Mouse (Mus musculus): ENCODE data around the gene Jph2. TPM values are rescaled to one million over a fixed set of nuclear protein-coding genes. Genes with fewer than 3 reads are reported as not detected.

The Jph2 gene
- total RNA-seq, 1 experiment from 2014 or later: 2.7 TPM

- DNase-seq: no peak
Measured at GRCm38 (mm10) chr2:163360858-163361623, 36.8 kb downstream of the Jph2 start.

- DNase-seq: no peak
Measured at GRCm38 (mm10) chr2:163359253-163359652, 38.5 kb downstream of the Jph2 start.

GRCm38 (mm10) chr2:163358662-163359061 is 39.1 kb downstream of the Jph2 start:
- DNase-seq: no peak

GRCm38 (mm10) chr2:163356113-163356840 is 41.5 kb downstream of the Jph2 start:
- DNase-seq: no peak

GRCm38 (mm10) chr2:163355666-163356065 is 42.1 kb downstream of the Jph2 start:
- no peak for DNase-seq

- no peak for DNase-seq
Measured at GRCm38 (mm10) chr2:163353731-163354130, 44.1 kb downstream of the Jph2 start.

- DNase-seq: no peak
Measured at GRCm38 (mm10) chr2:163350443-163350842, 47.4 kb downstream of the Jph2 start.

GRCm38 (mm10) chr2:163349411-163349810 is 48.4 kb downstream of the Jph2 start:
- DNase-seq: no peak

- no peak for DNase-seq
Measured at GRCm38 (mm10) chr2:163348677-163349076, 49.1 kb downstream of the Jph2 start.

- no peak for DNase-seq
Measured at GRCm38 (mm10) chr2:163347517-163348184, 50.1 kb downstream of the Jph2 start.

- DNase-seq: no peak
Measured at GRCm38 (mm10) chr2:163346497-163346896, 51.3 kb downstream of the Jph2 start.

GRCm38 (mm10) chr2:163344976-163345660 is 52.7 kb downstream of the Jph2 start:
- peak; percentile 23 for DNase-seq

- peak; percentile 17 for DNase-seq
Measured at GRCm38 (mm10) chr2:163343671-163344070, 54.1 kb downstream of the Jph2 start.

- DNase-seq: peak; percentile 77
Measured at GRCm38 (mm10) chr2:163340263-163340662, 57.5 kb downstream of the Jph2 start.

GRCm38 (mm10) chr2:163332368-163333055 is 65.3 kb downstream of the Jph2 start:
- no peak for DNase-seq

GRCm38 (mm10) chr2:163331423-163331822 is 66.4 kb downstream of the Jph2 start:
- no peak for DNase-seq

GRCm38 (mm10) chr2:163330742-163331141 is 67.1 kb downstream of the Jph2 start:
- DNase-seq: no peak

GRCm38 (mm10) chr2:163323163-163323562 is 74.6 kb downstream of the Jph2 start:
- DNase-seq: no peak

GRCm38 (mm10) chr2:163318777-163319176 is 79.0 kb downstream of the Jph2 start:
- no peak for DNase-seq

- no peak for DNase-seq
Measured at GRCm38 (mm10) chr2:163317281-163317680, 80.5 kb downstream of the Jph2 start.

GRCm38 (mm10) chr2:163310163-163310688 is 87.6 kb downstream of the Jph2 start:
- no peak for DNase-seq

GRCm38 (mm10) chr2:163309376-163309775 is 88.4 kb downstream of the Jph2 start:
- DNase-seq: no peak

Measured in adrenal gland, postnatal 25 days (tissue).